Mouse (Mus musculus): Measurements from ENCODE around the gene Taf11.
A peak's percentile ranks its signal among the peaks of the same experiment; 100 is the strongest.

Taf11 gene

DNA sequence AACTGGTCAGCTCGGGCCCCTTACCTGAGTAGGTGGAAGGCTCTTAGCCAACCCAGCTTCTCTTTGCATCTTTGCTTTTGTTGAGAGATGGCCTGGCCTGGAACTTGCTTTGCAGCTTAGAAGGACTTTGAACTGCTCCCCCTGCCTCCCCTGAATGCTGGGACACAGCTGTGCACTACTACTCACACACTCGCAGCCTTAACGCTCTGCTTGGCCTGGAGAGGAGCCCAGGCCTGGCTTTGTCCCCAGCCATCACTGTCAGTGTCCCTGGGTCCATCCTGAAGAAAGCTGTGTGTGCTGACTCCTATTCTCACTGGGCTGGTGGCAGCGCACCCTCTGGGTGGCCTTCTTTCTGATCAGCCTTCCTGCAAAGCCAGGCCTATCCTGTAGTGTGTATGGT is 11.0 kb upstream of the Taf11 start:
- DNase-seq, result peak; percentile 39 to 79

DNA sequence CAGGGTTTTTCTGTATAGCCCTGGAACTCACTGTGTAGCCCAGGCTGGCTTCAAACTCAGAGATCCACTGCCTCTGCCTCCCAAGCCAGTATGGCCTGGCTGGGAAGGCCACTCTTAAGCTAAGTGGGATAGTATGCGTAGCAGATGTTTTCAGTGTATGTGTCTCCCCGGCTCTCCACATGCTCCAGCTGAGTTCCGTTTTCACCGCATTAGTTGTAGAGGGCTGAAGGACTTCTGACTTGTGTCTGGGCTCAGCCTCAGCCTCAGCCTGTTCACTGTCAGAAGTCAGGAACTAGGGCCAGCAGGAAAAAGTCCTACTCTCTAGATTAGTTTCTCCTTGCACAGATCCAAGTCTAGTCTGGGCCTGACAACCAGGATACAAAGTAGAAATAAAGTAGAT is 6.7 kb upstream of the Taf11 start:
- DNase-seq, result peak; percentile 27 to 66

DNA sequence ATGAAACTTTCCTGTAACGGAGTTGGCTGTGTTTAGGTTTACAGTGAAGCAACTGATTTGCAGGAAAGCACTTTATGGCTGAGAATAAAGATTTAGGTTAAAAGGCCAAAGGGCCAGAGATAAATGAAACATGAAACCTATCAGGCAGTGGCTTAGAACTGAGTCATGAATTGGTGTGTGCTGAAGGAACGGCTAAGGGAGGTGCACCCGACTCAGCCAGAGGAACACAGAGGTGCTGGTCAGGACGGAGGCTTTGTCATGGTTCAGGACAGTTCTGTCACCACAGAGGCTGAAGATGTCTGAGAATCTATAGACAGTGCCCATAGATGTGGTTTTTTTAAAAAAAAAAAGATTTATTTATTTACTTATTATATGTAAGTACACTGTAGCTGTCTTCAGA is 5.1 kb upstream of the Taf11 start:
- no peak for DNase-seq

DNA sequence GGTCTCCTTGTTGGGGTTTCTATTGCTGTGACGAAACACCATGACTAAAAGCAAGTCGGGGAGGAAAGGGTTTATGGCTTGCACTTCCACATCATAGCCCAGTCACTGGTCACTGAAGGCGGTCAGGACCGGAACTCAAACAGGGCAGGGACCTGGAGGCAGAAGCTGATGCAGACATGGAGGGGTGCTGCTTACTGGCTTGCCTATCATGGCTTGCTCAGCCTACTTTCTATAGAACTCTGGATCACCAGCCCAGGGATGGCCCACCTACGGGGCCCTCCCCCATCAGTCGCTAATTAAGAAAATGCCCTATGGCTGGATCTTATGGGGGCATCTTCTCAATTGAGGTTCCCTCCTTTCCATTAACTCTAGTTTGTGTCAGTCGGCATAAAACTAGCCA is 1.7 kb upstream of the Taf11 start:
- DNase-seq, result no peak

DNA sequence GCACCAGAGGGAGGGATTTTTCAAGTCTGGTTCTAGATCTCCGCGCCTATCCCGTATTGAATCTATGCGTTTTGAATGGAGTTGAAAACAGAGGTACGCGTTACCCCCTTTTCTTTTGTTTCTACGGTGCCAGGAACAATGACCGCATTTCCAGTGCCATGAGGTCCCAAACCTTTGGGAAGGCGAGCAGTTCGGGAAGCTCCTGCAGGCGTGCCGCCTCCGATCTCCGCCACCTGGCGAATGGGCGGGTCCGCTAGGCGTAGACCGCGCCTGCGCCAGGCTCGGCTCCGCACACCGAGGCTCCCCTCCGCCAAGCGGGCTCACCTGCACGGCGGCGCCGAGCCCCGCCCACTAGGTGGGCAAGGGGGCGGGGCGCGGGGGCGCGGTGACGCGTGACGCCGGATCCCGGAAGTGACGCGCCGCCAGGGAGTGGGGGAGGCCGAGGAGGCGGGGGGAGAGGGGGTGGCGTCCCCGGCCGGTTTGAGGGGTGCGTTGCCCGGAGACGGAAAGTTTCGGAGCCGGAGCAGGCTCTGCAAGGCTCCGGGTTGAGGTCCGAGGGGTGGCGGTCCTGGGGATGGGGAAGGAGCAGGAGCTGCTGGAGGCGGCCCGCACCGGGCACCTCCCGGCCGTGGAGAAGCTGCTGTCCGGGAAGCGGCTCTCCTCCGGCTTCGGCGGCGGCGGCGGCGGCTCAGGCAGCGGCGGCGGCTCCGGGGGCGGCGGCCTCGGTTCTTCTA is 589 bp downstream of the Taf11 start, which contains the start of gene Anks1:
TSS of gene Anks1 (plus strand) at position 419 of the 734 bp plus-strand sequence.
- peak; percentile 91 to 92 for DNase-seq

DNA sequence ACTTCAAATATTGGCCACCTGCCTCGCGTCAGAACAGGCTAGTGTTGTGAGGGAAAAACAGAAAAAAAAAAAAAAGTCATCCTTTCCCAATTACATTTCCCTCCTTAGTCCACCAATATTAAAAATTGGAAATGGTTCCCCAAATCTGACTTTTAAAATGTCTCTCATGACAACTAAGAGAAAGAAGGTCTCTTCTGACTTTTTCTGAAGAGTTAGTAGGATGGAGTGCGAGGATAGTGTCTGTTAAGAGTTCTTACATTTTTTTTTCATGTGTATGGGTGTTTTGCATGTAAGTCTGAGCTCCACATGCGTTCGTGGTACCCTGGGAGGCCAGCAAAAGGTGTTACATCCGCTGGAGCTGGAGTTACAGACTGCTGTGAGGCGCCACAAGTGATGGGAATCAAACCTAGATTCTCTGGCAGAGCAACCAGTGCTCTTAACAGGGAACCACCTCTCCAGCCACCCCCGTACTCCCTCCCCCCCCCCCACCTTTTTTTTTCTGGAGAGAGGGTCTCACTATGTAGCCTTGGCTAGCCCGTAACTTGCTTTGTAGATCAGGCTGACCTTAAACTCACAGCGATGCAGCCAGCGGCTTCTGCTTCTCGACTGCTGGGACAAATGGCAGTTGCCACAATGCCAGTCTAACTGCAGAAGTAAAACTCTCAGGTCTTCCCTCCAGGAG is 1.3 kb downstream of the Taf11 start:
- DNase-seq, result no peak

DNA sequence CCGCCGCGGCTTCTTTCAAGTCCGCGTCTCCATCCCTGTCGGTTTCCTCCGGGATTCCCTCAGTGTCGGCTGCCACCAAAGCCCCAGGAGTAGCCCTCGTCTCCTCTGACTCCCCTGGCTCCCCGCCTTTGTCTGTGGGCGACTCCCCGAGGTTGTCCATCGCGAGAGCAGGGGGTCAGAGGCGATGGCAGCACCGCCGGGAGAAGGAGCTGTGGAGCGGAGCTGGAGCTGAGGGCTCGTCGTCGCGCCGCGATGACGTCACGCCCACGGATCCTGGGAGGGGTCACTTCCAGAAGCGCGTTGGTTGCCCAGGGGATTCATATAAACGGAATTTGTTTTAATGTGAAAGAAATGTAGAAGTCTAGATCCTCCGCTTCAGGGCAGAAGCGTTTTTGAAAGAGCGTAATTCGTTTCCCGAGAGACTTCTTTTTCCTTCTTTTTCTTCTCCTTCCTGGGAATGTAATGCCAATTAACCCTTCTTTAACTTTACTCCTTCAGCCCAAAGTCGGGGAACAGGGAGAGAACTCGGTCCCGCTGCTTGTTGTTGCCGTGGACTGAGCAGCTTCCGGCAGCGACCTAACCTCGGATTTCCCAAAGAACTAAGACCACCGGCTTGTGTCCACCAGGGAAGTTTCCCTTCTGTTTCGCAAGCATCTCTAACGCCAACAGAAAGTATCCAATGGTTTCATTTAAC is 2.0 kb downstream of the Taf11 start:
- peak; percentile 95 to 96 for DNase-seq

DNA sequence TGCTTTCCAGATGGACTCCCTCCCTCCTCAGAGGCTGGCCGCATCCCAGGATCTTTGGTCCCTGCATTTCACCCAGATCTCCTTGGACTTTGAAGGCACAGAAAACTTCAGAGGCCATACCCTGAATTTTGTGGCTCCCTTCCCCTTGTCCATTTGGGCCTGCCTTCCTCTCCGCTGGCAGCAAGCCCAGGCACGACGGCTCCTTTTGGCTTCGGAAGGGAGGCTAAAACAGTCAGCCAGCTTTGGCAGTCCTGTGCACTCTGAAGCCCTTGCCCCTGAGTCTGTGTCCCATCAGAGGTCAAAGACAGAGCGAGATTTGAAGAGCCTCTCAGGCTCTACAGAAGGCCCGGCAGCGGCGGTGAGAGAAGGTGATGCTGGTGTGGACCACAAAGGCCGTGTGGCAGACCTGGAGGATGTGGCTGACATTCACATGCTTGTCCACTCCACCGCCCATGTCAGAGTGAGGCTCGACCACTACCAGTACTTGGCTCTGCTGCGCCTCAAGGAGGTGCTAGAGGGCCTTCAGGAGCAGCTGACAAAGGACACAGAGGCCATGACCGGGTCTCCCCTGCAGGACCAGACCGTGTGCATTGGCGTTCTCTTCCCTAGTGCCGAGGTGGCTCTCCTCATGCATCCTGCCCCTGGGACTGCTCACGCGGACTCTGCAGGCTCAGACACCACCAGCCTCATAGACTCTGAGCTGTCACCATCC is 23.0 kb downstream of the Taf11 start:
- peak in 1 of 2 experiments; percentile 55 for DNase-seq

DNA sequence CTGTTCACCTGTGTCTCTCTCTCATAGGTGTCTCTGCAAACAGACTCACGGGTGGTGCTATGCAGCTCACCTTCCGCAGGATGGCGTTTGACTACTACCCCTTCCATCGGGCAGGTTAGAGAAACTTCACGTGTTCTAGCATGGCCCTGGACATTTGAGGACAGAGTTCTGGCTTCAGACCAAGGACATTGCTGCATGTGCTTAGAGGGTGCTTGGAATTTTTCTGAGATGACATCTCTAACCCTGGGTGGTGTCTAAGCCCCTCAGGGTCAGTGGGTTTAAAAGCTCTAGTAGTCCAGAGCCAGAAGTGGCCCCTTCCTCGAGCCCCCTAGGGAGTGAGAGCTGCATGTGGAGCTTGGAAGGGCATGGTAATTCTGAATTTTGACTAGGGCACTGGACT is 25.6 kb downstream of the Taf11 start:
- DNase-seq, result no peak

DNA sequence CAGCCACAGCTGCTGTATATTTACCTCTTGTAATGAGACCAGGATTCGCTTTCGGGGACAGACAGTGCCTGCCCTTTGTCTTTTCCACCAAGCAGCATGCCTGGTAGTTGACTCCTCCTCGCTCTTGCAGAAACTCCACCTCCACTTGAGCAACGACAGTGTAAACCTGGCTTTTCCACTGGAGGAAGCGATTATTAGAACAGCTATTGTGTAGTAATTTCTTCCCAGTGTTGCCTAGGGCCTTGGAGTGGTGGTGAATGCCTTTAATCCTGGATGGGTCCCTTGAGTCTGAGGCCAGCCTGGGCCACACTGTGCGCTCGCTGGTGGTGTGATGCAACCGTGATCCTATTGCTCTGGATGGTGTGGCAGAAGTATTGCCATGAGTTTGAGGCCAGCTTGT is 26.5 kb downstream of the Taf11 start:
- peak in 1 of 2 experiments; percentile 19 for DNase-seq

DNA sequence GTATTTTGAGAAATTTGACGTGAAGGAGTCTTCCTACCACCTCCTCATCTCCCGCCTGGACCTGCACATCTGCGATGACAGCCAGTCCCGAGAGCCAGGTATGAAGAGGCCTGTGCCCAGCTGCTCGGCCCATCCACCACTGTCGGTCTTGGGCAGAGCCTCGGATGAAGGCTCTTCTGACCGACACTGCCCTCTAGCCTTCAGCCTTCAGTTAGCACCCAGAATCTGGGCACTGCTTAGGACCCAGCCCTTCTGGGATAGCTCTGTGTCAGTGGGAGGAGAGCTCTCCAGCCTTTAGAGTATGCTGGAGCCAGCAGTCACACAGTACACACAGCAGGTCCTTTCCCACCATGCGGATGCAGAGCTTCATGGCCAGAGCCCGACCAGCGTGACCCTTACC is 28.1 kb downstream of the Taf11 start:
- DNase-seq, result peak; percentile 30 to 37

DNA sequence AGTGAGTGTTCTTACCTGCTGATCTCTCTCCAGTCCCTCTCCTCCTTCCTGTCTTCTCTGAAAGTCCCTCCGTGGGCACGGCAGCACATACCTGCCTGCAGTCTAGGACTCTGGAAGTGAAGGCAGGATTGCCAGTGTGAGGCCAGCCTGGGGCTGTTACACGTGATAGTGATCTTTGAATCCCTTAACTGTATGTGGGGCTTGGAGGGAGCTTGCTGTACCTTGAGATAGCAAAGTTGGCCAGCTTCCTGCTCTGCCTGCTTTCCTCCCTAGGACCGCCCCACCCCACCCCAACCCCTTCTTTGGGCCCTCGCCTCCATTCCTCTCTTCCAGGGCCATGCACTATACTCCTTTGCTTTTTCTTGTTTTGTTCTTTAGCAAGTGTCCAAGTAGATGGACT is 35.1 kb downstream of the Taf11 start:
- no peak for DNase-seq

DNA sequence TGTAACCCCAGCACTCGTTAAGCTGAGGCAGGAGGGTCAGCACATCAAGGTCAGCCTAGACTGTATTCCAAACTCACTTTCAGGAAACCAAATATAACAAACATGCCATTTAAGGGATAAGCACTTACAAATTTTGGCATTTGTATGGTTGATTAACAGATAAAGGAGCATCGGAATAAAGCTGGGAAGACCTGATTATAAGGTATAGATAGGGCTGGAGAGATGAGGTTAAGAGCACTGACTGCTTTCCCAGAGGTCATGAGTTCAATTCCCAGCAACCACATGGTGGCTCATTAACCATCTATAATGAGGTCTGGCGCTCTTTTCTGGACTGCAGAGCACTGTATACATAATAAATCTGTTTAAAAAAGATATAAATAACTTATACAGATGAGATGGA is 36.1 kb downstream of the Taf11 start:
- no peak for DNase-seq

DNA sequence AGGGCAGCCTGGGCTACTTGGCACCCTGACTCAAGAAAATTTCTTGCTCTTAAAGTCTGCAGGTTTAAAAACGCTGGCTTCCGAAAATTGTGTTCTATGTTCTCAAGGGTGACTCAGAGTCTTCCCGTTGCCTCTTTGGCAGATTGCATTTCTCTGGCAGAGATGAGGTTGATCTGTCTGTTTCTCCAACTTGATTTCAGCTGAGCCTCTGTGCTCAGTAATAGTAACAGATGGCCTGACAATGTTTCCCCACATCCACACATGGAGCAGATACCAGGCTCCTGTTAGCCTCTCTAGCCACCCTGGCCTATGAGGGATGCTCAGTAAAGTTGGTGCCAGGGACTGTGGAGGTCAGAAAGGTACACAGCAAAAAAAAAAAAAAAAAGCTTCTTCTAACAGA is 37.8 kb downstream of the Taf11 start:
- no peak for DNase-seq

DNA sequence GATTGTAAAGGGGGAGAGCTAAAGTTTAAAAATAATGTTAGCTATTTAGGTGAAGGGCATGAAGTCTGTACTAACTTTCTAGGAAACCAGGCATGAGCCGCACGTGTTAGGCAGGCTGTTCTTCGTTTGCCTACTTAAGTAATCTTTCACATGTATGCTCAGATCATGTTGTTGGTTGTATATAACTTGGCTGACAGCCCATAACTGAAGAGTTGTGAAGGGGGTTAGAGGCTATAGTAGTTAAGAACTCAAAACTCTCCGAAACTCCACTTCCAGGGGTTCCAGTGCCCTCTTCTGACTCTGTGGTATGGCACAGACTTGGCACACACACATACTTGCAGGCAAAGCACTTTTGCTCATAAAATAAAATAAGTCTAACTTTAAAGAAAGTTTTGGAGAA is 42.9 kb downstream of the Taf11 start:
- no peak for DNase-seq

DNA sequence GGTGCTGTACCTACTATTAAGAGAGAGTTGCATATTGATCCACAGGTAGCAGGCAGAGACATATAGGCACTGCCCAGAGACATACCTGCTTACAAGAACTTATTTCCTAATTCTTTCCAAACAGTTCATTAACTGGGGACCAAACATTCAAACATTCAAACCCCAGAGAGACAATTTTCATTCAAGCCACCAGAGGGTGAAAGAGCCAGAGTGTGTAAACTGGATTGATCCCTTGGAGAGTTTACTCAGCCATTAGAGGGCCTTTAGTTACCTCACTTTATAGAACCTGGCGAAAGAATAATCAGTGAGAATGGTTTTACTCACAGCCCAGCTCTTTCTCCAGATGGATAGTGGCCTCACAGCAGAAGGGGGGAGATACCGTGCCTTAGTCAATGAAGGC is 44.2 kb downstream of the Taf11 start:
- DNase-seq, result no peak

DNA sequence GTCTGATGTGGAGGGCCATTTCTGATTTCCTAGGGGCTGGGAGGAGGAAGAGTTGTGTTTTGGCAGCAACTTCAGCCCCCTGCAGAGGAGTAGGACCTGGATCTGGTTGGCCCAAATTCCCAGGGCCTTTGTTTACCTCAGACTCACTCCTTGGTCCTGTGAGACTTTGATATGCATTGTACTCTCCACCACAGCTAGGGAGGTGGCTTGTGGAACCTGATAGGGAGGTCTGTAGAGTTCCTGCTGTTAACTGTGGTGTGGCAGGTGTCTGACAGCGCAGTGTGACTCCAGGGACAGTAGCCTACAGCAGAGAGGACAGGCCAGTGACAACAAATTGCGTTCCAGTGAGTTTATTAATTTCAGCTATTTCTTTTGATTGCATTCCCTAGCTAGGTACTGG is 50.5 kb downstream of the Taf11 start:
- DNase-seq, result no peak

DNA sequence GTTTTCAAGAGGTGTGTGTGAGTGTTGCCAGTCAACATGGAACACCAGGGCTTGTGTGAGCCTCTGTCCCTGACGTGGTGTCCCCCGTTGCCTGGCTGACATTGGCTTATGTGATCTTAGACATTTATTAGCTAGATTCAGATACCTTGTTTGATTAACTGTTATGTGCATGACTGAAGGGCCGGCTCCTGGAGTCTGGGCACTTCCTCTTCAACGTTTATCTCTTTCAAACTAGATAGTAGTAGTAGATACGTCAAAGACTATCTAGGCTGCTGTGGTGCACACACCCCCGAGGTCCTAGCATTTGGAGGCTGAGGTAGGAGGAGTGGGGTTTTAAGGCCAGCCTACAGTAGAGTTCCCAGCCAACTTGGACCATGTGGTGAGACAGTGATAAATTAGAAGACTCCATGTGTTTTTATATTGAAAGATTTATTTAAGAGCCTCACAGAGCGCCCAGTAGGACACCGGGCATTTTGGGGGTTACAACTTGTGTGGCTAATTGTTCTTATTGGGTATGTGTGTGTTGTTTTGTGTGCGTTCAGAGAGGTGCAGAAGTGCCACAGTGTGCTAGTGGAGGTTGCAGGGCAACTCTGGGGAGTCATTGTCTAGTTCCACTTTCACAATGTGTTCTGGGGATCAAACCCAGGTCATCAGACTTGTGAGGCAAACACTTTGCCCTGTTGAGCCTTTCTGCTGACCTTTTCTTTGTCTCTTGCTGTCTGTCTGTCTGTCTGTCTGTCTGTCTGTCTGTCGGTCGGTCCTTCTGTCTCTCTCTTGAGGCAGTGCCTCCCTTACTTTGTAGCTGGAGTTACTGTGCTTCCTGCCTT is 51.8 kb downstream of the Taf11 start:
- DNase-seq, result no peak

DNA sequence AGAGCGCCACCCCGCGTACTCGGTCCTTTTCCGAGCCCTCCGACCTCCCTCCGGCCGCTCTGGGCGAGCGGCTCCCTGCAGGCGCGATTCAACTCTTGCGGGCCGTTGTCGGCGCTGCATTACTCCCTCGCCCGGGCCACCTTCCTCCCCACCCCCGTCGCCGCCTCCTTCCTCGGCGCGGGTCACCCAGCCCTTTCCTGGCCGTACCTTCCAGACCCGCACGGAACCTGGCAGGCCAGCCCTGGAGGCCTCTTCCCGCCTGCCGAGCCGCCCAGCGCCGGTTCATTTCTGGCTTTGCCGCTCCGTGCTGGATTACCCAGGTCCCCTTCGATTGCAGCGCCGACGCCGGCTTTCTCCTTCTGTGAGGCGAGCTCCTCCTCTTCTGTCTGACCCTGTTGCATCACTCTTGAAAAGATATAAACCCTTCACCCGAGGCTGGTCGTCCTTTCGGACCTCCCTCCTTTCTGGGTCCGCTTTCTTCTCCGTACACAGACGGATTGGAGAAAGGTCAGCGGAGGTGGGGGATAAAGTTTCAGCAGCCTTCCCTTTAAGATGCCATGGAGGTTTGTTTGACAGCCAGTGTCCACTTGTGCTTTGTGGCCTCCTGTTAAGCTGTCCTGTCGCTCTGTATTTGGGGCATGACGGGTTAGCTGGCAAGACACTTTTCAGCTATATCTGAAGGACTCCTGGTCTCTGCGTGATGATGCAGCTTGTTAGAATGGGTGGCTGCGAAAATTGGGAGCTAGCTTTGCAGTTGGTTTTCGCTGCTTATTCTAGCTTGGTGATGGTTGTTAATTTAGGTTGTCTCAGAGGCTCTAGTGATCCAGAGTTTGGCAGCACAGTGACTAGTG is 52.6 kb downstream of the Taf11 start:
- DNase-seq, result peak; percentile 64 to 66

DNA sequence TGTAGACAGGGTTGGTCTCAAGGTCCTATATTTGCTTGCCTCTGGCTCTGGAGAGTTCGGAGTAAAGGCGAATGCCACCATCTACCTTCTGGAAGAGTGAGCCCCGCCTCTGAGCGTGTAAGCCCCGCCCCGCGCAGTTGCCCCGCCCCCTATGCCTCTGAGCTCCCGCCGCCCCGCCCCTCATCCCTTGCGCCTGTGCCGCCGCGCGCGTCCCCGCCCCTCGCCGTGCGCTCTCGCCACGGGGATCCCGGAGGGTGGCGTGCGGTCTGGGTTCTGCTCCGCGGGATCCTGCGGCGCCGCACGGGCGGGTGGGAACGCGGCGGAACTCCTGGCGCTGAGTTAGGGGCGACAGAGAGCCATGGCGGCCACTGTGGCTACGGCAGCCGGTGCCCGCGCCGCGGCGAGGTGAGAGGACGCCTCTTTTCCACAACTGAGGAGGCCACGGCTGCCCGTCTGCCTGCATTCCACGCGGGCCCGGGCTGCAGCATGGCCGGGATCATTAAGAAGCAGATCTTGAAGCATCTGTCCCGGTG is 53.3 kb downstream of the Taf11 start, which contains the start of gene Uhrf1bp1:
TSS of gene Uhrf1bp1 (plus strand) at position 177 of the 533 bp plus-strand sequence.
- peak; percentile 87 to 88 for DNase-seq
